ENCODE assay signal across 8 mouse cellular contexts in genomic region chr7:19457414-19458071, GRCm38 (mm10). TPM values are rescaled to one million over a fixed set of nuclear protein-coding genes. Genes with fewer than 3 reads are reported as not detected.
DNase-seq lines count a peak whose midpoint lies in the region; ATAC-seq lines count a peak whose summit lies in the region.

No protein-coding gene starts in this region.

- H3K9ac ChIP-seq in kidney, embryonic 15.5 days = peak overlapping the region; percentile 95
- peak overlapping the region; percentile 79 for H3K9ac ChIP-seq in forebrain, embryonic 16.5 days (replicated peaks; ENCODE audit: low read depth, low read length)

- H3K4me2 ChIP-seq in kidney, embryonic 15.5 days = peak overlapping the region; percentile 94
- peak overlapping the region; percentile 93 for H3K4me2 ChIP-seq in forebrain, embryonic 16.5 days (ENCODE audit: low read length)

- WGBS in kidney, embryonic 15.5 days = 4% methylated on average over 14 of the region's 14 CpGs
- 7% methylated on average over 14 of the region's 14 CpGs for WGBS in forebrain, embryonic 16.5 days

- peak; percentile 26 for ATAC-seq in kidney, embryonic 15.5 days (replicated peaks; ENCODE audit: low FRiP score)
- ATAC-seq in activated CD4-positive, CD25-positive, alpha-beta regulatory T cell, adult 4 months = peak; percentile 6
- peak; percentile 29 for ATAC-seq in forebrain, embryonic 16.5 days
- ATAC-seq in megakaryocyte progenitor cell, adult 5-6 weeks (replicated peaks; ENCODE audit: poor library complexity) = peak; percentile 3; the same call in 1 of the 2 replicates

- H3K4me1 ChIP-seq in kidney, embryonic 15.5 days = peaks cover 25% of the 10 kb centered on the region
- H3K4me1 ChIP-seq in forebrain, embryonic 16.5 days (replicated peaks; ENCODE audit: control insufficient read depth, insufficient read depth, low read length) = peaks cover 27% of the 10 kb centered on the region

- DNase-seq in kidney, adult 11 months = no peak
- DNase-seq in right cerebral cortex, postnatal 14 days = no peak
- no peak for DNase-seq in ovary, postnatal 14 days (ENCODE audit: low spot score)
- DNase-seq in spleen, postnatal 4 days (ENCODE audit: low spot score in 2 of 2) = no peak

- H3K36me3 ChIP-seq in kidney, embryonic 15.5 days = no peaks in the 10 kb centered on the region; the same call in none of the 2 replicates
- peaks cover 2% of the 10 kb centered on the region; the same call in 1 of the 2 replicates for H3K36me3 ChIP-seq in forebrain, embryonic 16.5 days (ENCODE audit: control insufficient read depth, insufficient read depth)

- H3K9me3 ChIP-seq in kidney, embryonic 15.5 days (replicated peaks) = no peaks in the 10 kb centered on the region
- H3K9me3 ChIP-seq in forebrain, embryonic 16.5 days (ENCODE audit: control insufficient read depth, low read length) = no peaks in the 10 kb centered on the region

- peak overlapping the region; percentile 84 for H3K4me3 ChIP-seq in kidney, embryonic 15.5 days (replicated peaks)
- peak overlapping the region; percentile 79 for H3K4me3 ChIP-seq in forebrain, embryonic 16.5 days (replicated peaks; ENCODE audit: low read length)

- no peaks in the 10 kb centered on the region for H3K27me3 ChIP-seq in kidney, embryonic 15.5 days
- no peaks in the 10 kb centered on the region for H3K27me3 ChIP-seq in forebrain, embryonic 16.5 days (replicated peaks; ENCODE audit: control insufficient read depth, insufficient read depth, low read length)

- H3K27ac ChIP-seq in kidney, embryonic 15.5 days = peak overlapping the region; percentile 83
- H3K27ac ChIP-seq in forebrain, embryonic 16.5 days (ENCODE audit: low read length) = peak overlapping the region; percentile 57

RNA-seq across cellular contexts. Expression of gene Mark4, which starts 1.1 kb away (rescaled TPM):
- polyA plus RNA-seq in kidney, embryonic 15.5 days (2015; fragmentation: Nextera tagmentation; extraction: Ambion mirVana) = 6.6 and 9.4 TPM in 2 replicates
- polyA plus RNA-seq in activated CD4-positive, CD25-positive, alpha-beta regulatory T cell, adult 4 months (2017; shearing (Covaris generic)) = 1 to 10 TPM; 1.2 to 2.7 TPM
- polyA plus RNA-seq in forebrain, embryonic 16.5 days (2015; fragmentation: Nextera tagmentation; extraction: Ambion mirVana) = 13.8 and 17.5 TPM in 2 replicates
- total RNA-seq in megakaryocyte progenitor cell, adult 5-6 weeks (2015) = 10.3 and 11.0 TPM in 2 replicates
- total RNA-seq in megakaryocyte progenitor cell, adult 5-6 weeks (2017) = 4.8 and 6.9 TPM in 2 replicates

RNA-seq across cellular contexts. Expression of gene Exoc3l2, which starts 5.6 kb away (rescaled TPM):
- polyA plus RNA-seq in kidney, embryonic 15.5 days (2015; fragmentation: Nextera tagmentation; extraction: Ambion mirVana) = 3.0 TPM in 2 replicates
- polyA plus RNA-seq in activated CD4-positive, CD25-positive, alpha-beta regulatory T cell, adult 4 months (2017; shearing (Covaris generic)) = not detected
- 0.11 and 0.19 TPM in 2 replicates for polyA plus RNA-seq in forebrain, embryonic 16.5 days (2015; fragmentation: Nextera tagmentation; extraction: Ambion mirVana)
- total RNA-seq in megakaryocyte progenitor cell, adult 5-6 weeks (2015) = 0.54 and 0.57 TPM in 2 replicates
- 0.62 and 1.3 TPM in 2 replicates for total RNA-seq in megakaryocyte progenitor cell, adult 5-6 weeks (2017)

RNA-seq across cellular contexts. Expression of gene Bloc1s3, which starts 50.6 kb away (rescaled TPM):
- 2.3 and 2.6 TPM in 2 replicates for polyA plus RNA-seq in kidney, embryonic 15.5 days (2015; fragmentation: Nextera tagmentation; extraction: Ambion mirVana)
- polyA plus RNA-seq in activated CD4-positive, CD25-positive, alpha-beta regulatory T cell, adult 4 months (2017; shearing (Covaris generic)) = under 1 TPM; 0.90 to 0.91 TPM
- 3.7 and 4.9 TPM in 2 replicates for polyA plus RNA-seq in forebrain, embryonic 16.5 days (2015; fragmentation: Nextera tagmentation; extraction: Ambion mirVana)
- 2.9 and 3.3 TPM in 2 replicates for total RNA-seq in megakaryocyte progenitor cell, adult 5-6 weeks (2015)
- total RNA-seq in megakaryocyte progenitor cell, adult 5-6 weeks (2017) = 1.3 and 1.5 TPM in 2 replicates

RNA-seq across cellular contexts. Expression of gene Trappc6a, which starts 50.7 kb away (rescaled TPM):
- 76.2 and 81.2 TPM in 2 replicates for polyA plus RNA-seq in kidney, embryonic 15.5 days (2015; fragmentation: Nextera tagmentation; extraction: Ambion mirVana)
- 10 to 100 TPM; 38.7 to 44.6 TPM for polyA plus RNA-seq in activated CD4-positive, CD25-positive, alpha-beta regulatory T cell, adult 4 months (2017; shearing (Covaris generic))
- polyA plus RNA-seq in forebrain, embryonic 16.5 days (2015; fragmentation: Nextera tagmentation; extraction: Ambion mirVana) = 29.4 and 31.2 TPM in 2 replicates
- total RNA-seq in megakaryocyte progenitor cell, adult 5-6 weeks (2015) = 55.2 and 58.3 TPM in 2 replicates
- total RNA-seq in megakaryocyte progenitor cell, adult 5-6 weeks (2017) = 26.1 and 39.5 TPM in 2 replicates

RNA-seq across cellular contexts. Expression of gene Ckm, which starts 53.0 kb away (rescaled TPM):
- polyA plus RNA-seq in kidney, embryonic 15.5 days (2015; fragmentation: Nextera tagmentation; extraction: Ambion mirVana) = 22.6 and 58.1 TPM in 2 replicates
- under 1 TPM in 1 of 2 experiments, not detected in 1; 0.34 TPM for polyA plus RNA-seq in activated CD4-positive, CD25-positive, alpha-beta regulatory T cell, adult 4 months (2017; shearing (Covaris generic))
- 0.22 and 0.66 TPM in 2 replicates for polyA plus RNA-seq in forebrain, embryonic 16.5 days (2015; fragmentation: Nextera tagmentation; extraction: Ambion mirVana)
- total RNA-seq in megakaryocyte progenitor cell, adult 5-6 weeks (2015) = 0.71 and 0.94 TPM in 2 replicates
- total RNA-seq in megakaryocyte progenitor cell, adult 5-6 weeks (2017) = 1.4 and 2.0 TPM in 2 replicates
